Mouse (Mus musculus) lung, postnatal 0 days (tissue): ENCODE results near the gene Gpr34. TPM values are rescaled to one million over a fixed set of nuclear protein-coding genes. Genes with fewer than 3 reads are reported as not detected.

ENCODE experiments used
- ATAC-seq: fragments of 200-750 bp; cut with Nextera tagmentation; 2 replicates; pipeline ENCODE4 v1.8.0; 2017; ENCODE audit warnings: moderate library complexity
- DNase-seq: peaks from one replicate; pipeline ENCODE4 v3.0.0-alpha.2; 2016; ENCODE audit warnings: low spot score
- H3K27ac ChIP-seq: fragments of 300-500 bp; sonication (generic); 2 replicates; pipeline ENCODE4 v1.5.1; 2014; ENCODE audit warnings: antibody characterized with exemption, mild to moderate bottlenecking, low read length, mixed read lengths
- H3K27me3 ChIP-seq: fragments of 300-500 bp; sonication (generic); replicated peaks from 2 replicates; pipeline ENCODE4 v1.6.1; 2014; ENCODE audit warnings: low read length, mixed read lengths; ENCODE audit not compliant: insufficient read depth
- H3K36me3 ChIP-seq: fragments of 300-500 bp; sonication (generic); 2 replicates; pipeline ENCODE4 v1.6.1; 2014; ENCODE audit warnings: low read length, mixed read lengths; ENCODE audit not compliant: insufficient read depth
- H3K4me1 ChIP-seq: fragments of 300-500 bp; sonication (generic); 2 replicates; pipeline ENCODE4 v1.6.1; 2014; ENCODE audit warnings: antibody characterized with exemption, low read depth, low read length, mixed read lengths; ENCODE audit not compliant: insufficient read depth
- H3K4me2 ChIP-seq: fragments of 300-500 bp; sonication (generic); replicated peaks from 2 replicates; pipeline ENCODE4 v1.6.1; 2014; ENCODE audit warnings: low read depth, mild to moderate bottlenecking, low read length, moderate library complexity, mixed read lengths
- H3K4me3 ChIP-seq: fragments of 300-500 bp; sonication (generic); 2 replicates; pipeline ENCODE4 v1.5.1; 2014; ENCODE audit warnings: low read depth, low read length
- H3K9ac ChIP-seq: fragments of 300-500 bp; sonication (generic); replicated peaks from 2 replicates; pipeline ENCODE4 v1.6.1; 2014; ENCODE audit warnings: low read depth, mild to moderate bottlenecking
- H3K9me3 ChIP-seq: fragments of 300-500 bp; sonication (generic); 2 replicates; pipeline ENCODE4 v1.6.1; 2016; ENCODE audit warnings: low read length, mixed read lengths
- CTCF ChIP-seq: IDR thresholded peaks from 2 replicates; pipeline ENCODE4 v1.5.1; 2016; ENCODE audit warnings: antibody characterized with exemption, mild to moderate bottlenecking
- EP300 ChIP-seq: IDR thresholded peaks from 2 replicates; pipeline ENCODE4 v1.6.1; 2016; ENCODE audit warnings: antibody characterized with exemption, mild to moderate bottlenecking, control low read depth
- WGBS: fragments of 180-500 bp; shearing (Covaris S2); extraction: QIAGEN DNeasy Blood & Tissue Kit; methylation state at CpG from one replicate; pipeline ENCODE4 v1.1.7; 2014; 5-methylcytosine and 5-hydroxymethylcytosine counted together
- microRNA-seq: library from miRNA; unstranded; fragments of <30 nt; microRNA quantifications from one replicate; pipeline ENCODE4, GENCODE M21; 2016
- polyA plus RNA-seq: library from polyadenylated mRNA; unstranded; fragments of >200 nt; fragmentation: Nextera tagmentation; extraction: Ambion mirVana; gene quantifications from 2 replicates; pipeline ENCODE4 v1.2.1, GENCODE M21; 2015

Gene Gpr34
- polyA plus RNA-seq, 1 experiment from 2014 or later: 4.3 TPM

DNA sequence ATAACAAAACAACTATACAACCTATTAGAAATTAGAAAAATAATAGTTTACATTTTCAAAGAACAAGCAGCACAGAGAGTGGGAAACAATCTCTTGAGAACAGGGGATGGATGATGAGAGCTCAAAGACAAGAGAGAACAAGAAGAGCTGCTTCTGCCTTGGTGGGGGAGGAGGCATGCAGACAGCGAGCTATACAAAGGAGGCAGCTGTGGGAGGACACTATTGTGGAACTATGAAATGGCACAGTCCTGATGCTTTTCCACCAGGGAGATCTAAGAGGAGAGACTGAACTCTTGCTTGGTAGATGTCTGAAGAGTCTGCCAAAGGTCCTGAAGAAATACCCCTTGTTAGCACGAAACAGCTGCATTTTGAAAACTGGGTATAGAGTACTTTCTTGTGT is 56.5 kb downstream of the Gpr34 start:
- Histone ChIP-seq H3K4me1 (no peaks in the 10 kb centered on the region), H3K27me3 (no peaks in the 10 kb centered on the region), H3K27ac (no peak overlapping the region), H3K36me3 (no peaks in the 10 kb centered on the region), H3K9ac (no peak overlapping the region), H3K9me3 (no peaks in the 10 kb centered on the region), H3K4me2 (no peak overlapping the region), H3K4me3 (no peak overlapping the region)
- ATAC-seq: no peak
- no peak for TF ChIP-seq EP300
- no peak for TF ChIP-seq CTCF
- WGBS: 48% methylated on average over 2 of the region's 2 CpGs
- DNase-seq: no peak

Small RNA genes lying within 50 kb of the gene (microRNA-seq; reads per million reads assigned to microRNA genes)
- gene Gm25246: not detected

Other genes with a start within 250 kb of the Gpr34 start
- gene Nyx, start 166.0 kb upstream of the Gpr34 start, polyA plus RNA-seq: 0.06 and 0.08 TPM in 2 replicates
- gene Gpr82, start 29.3 kb downstream of the Gpr34 start, polyA plus RNA-seq: 0.07 and 0.32 TPM in 2 replicates
- gene Cask, start 219.3 kb downstream of the Gpr34 start, polyA plus RNA-seq: 10.3 and 12.4 TPM in 2 replicates